Mouse (Mus musculus) thymus, adult 2 months (tissue): ENCODE results near the gene B4galt1.

Source experiments
- CTCF ChIP-seq: fragments of 200-500 bp; IDR thresholded peaks from 2 replicates; pipeline ENCODE4 v1.5.1; 2012; ENCODE audit warnings: mild to moderate bottlenecking, control low read depth, low read length, moderate library complexity, borderline replicate concordance; ENCODE audit not compliant: control insufficient read depth, poor library complexity, insufficient read depth; ENCODE audit errors: extremely low read depth
- POLR2A ChIP-seq: fragments of 200-500 bp; IDR thresholded peaks from 2 replicates; pipeline ENCODE4 v1.6.1; 2012; ENCODE audit warnings: mild to moderate bottlenecking, low read length, control low read depth, moderate library complexity; ENCODE audit not compliant: control insufficient read depth, poor library complexity, insufficient read depth; ENCODE audit errors: extremely low read depth

DNA sequence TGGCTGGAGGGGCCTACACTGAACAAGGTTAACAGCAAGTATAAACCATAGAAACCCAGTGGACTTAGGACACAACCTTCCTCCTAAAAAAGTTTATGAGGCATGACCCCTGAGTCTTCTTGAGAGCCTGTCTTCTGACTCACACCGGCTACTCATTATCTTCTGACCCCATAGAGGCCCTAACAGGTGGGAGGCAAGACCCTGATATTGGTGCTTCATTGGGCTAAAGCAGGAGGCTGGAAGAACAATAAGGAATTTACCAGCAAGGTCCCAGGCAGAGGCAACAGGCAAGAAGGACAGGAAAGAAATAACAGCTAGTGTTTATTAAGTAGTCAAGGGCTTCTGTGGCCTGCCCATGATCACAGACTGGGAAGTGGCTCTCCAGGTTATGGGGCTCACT lies 32.9 kb downstream of the B4galt1 start:
- TF ChIP-seq CTCF = no peak
- TF ChIP-seq POLR2A = no peak
